Mouse (Mus musculus): Measurements from ENCODE around the gene Spata16. TPM values are rescaled to one million over a fixed set of nuclear protein-coding genes. Genes with fewer than 3 reads are reported as not detected.

The Spata16 gene
- polyA plus RNA-seq, 1 experiment from 2014 or later = not detected

GRCm38 (mm10) chr3:26793334-26794101 lies 156.1 kb downstream of the Spata16 start:
- no peak for ATAC-seq (ENCODE audit: insufficient read depth)
- Histone ChIP-seq H3K27ac (ENCODE audit: low read depth) (no peak overlapping the region), H3K4me3 (ENCODE audit: low read depth, low read length) (no peak overlapping the region), H3K4me1 (ENCODE audit: insufficient read depth) (no peaks in the 10 kb centered on the region), H3K4me2 (no peak overlapping the region), H3K9ac (no peak overlapping the region), H3K27me3 (ENCODE audit: insufficient read depth, low read length) (no peaks in the 10 kb centered on the region), H3K36me3 (ENCODE audit: insufficient read depth) (no peaks in the 10 kb centered on the region), H3K9me3 (ENCODE audit: low read depth, low read length) (no peaks in the 10 kb centered on the region)
- TF ChIP-seq CTCF (IDR thresholded peaks at IDR 0.05; ENCODE audit: low read depth) = no peak
- WGBS = 62% methylated on average over 12 of the region's 12 CpGs
- no peak for DNase-seq

- Histone ChIP-seq H3K4me2 (no peak overlapping the region), H3K36me3 (ENCODE audit: insufficient read depth) (no peaks in the 10 kb centered on the region), H3K9me3 (ENCODE audit: low read depth, low read length) (no peaks in the 10 kb centered on the region), H3K9ac (no peak overlapping the region), H3K27me3 (ENCODE audit: insufficient read depth, low read length) (no peaks in the 10 kb centered on the region), H3K4me1 (ENCODE audit: insufficient read depth) (no peaks in the 10 kb centered on the region), H3K27ac (ENCODE audit: low read depth) (no peak overlapping the region), H3K4me3 (ENCODE audit: low read depth, low read length) (no peak overlapping the region)
- TF ChIP-seq CTCF (IDR thresholded peaks at IDR 0.05; ENCODE audit: low read depth) = no peak
- no peak for ATAC-seq (ENCODE audit: insufficient read depth)
- no peak for DNase-seq
- 88% methylated on average over 7 of the region's 7 CpGs for WGBS
Observed at GRCm38 (mm10) chr3:26795851-26796538, 158.6 kb downstream of the Spata16 start.

- Histone ChIP-seq H3K27ac (ENCODE audit: low read depth) (no peak overlapping the region), H3K9ac (no peak overlapping the region), H3K36me3 (ENCODE audit: insufficient read depth) (no peaks in the 10 kb centered on the region), H3K9me3 (ENCODE audit: low read depth, low read length) (no peaks in the 10 kb centered on the region), H3K4me3 (ENCODE audit: low read depth, low read length) (no peak overlapping the region), H3K27me3 (ENCODE audit: insufficient read depth, low read length) (no peaks in the 10 kb centered on the region), H3K4me2 (no peak overlapping the region), H3K4me1 (ENCODE audit: insufficient read depth) (no peaks in the 10 kb centered on the region)
- DNase-seq = no peak
- WGBS = 75% methylated on average over 1 of the region's 1 CpGs
- no peak for TF ChIP-seq CTCF (IDR thresholded peaks at IDR 0.05; ENCODE audit: low read depth)
- no peak for ATAC-seq (ENCODE audit: insufficient read depth)
Observed at GRCm38 (mm10) chr3:26796954-26797353, 159.5 kb downstream of the Spata16 start.

GRCm38 (mm10) chr3:26814307-26814706 lies 176.9 kb downstream of the Spata16 start:
- Histone ChIP-seq H3K4me1 (ENCODE audit: insufficient read depth) (no peaks in the 10 kb centered on the region), H3K4me3 (ENCODE audit: low read depth, low read length) (no peak overlapping the region), H3K27ac (ENCODE audit: low read depth) (no peak overlapping the region), H3K9me3 (ENCODE audit: low read depth, low read length) (no peaks in the 10 kb centered on the region), H3K4me2 (no peak overlapping the region), H3K9ac (no peak overlapping the region), H3K36me3 (ENCODE audit: insufficient read depth) (no peaks in the 10 kb centered on the region), H3K27me3 (ENCODE audit: insufficient read depth, low read length) (no peaks in the 10 kb centered on the region)
- TF ChIP-seq CTCF (IDR thresholded peaks at IDR 0.05; ENCODE audit: low read depth) = no peak
- ATAC-seq (ENCODE audit: insufficient read depth) (no peak), DNase-seq (no peak)
- WGBS = 74% methylated on average over 8 of the region's 8 CpGs

- no peaks in the 10 kb centered on the region for H3K36me3 ChIP-seq (ENCODE audit: insufficient read depth)
- no peak overlapping the region for H3K4me3 ChIP-seq (ENCODE audit: low read depth, low read length)
- H3K9me3 ChIP-seq (ENCODE audit: low read depth, low read length) = no peaks in the 10 kb centered on the region
- H3K4me2 ChIP-seq = no peak overlapping the region
- H3K27ac ChIP-seq (ENCODE audit: low read depth) = no peak overlapping the region
- TF ChIP-seq CTCF (IDR thresholded peaks at IDR 0.05; ENCODE audit: low read depth) = no peak
- ATAC-seq (ENCODE audit: insufficient read depth) = no peak
- 90% methylated on average over 5 of the region's 5 CpGs for WGBS
- no peak overlapping the region for H3K9ac ChIP-seq
- no peak for DNase-seq
- no peaks in the 10 kb centered on the region for H3K4me1 ChIP-seq (ENCODE audit: insufficient read depth)
- no peaks in the 10 kb centered on the region for H3K27me3 ChIP-seq (ENCODE audit: insufficient read depth, low read length)
Observed at GRCm38 (mm10) chr3:26815764-26816163, 178.3 kb downstream of the Spata16 start.

GRCm38 (mm10) chr3:26819398-26819797 lies 182.0 kb downstream of the Spata16 start:
- H3K27me3 ChIP-seq (ENCODE audit: insufficient read depth, low read length) = no peaks in the 10 kb centered on the region
- H3K9me3 ChIP-seq (ENCODE audit: low read depth, low read length) = no peaks in the 10 kb centered on the region
- no peak for TF ChIP-seq CTCF (IDR thresholded peaks at IDR 0.05; ENCODE audit: low read depth)
- ATAC-seq (ENCODE audit: insufficient read depth) (no peak), DNase-seq (no peak)
- no peak overlapping the region for H3K9ac ChIP-seq
- no peak overlapping the region for H3K4me2 ChIP-seq
- H3K36me3 ChIP-seq (ENCODE audit: insufficient read depth) = no peaks in the 10 kb centered on the region
- no peak overlapping the region for H3K27ac ChIP-seq (ENCODE audit: low read depth)
- 48% methylated on average over 5 of the region's 5 CpGs for WGBS
- no peaks in the 10 kb centered on the region for H3K4me1 ChIP-seq (ENCODE audit: insufficient read depth)
- H3K4me3 ChIP-seq (ENCODE audit: low read depth, low read length) = no peak overlapping the region
